Mouse (Mus musculus) urinary bladder, postnatal 14 days (tissue): Measurements from ENCODE around the gene Zfp146.
A peak's percentile ranks its signal among the peaks of the same experiment; 100 is the strongest.
"Not testable (repeated sequence)": the region's sequence is repeated elsewhere in the genome, so short reads cannot be mapped to it uniquely, and the experiment has no call there.

ENCODE experiments used
- DNase-seq: peaks from one replicate; pipeline ENCODE4 v3.0.0; 2021; ENCODE audit warnings: low spot score

Gene Zfp146

DNA sequence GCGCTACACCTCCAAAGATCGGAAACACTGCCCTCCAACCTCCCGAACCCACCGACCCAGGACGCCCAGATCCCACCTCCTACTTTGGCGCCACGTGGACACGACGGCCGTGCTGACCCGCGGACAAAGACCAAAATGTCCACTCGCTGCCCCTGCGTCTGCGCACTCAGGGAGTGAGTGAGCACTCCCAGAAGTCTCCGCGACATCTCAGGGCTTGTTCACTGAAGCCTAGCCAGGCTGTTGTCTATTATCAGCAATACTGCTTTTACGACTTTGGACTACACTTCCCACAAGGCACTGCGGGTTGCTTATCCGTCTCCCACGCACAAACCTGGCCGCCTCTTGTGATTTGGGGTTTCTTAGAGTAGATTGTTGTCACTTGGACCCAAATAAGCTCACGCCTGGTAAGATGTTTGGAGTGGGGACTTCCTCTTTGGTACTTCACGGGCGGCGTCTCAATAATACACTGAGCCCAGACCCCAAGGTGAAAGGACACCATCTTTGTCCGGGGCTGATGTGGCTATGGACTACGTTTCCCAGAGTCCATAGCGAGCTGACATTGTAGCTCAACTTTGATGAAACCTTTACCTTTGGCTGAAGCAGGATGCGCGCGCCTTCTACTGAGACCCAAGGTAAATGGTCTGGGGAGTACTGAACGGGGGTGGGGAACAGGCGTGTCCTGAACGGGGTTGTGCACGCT, at the start of gene Zfp146:
TSS of gene Zfp146 (minus strand) at position 168 of the 700 bp plus-strand sequence.
- peak; percentile 92 for DNase-seq

GRCm38 (mm10) chr7:30217277-30217676, 47.7 kb upstream of the Zfp146 start:
- no peak for DNase-seq

GRCm38 (mm10) chr7:30216723-30217151, 47.2 kb upstream of the Zfp146 start:
- peak; percentile 78 for DNase-seq

- no peak for DNase-seq
Observed at GRCm38 (mm10) chr7:30215875-30216274, 46.3 kb upstream of the Zfp146 start.

DNA sequence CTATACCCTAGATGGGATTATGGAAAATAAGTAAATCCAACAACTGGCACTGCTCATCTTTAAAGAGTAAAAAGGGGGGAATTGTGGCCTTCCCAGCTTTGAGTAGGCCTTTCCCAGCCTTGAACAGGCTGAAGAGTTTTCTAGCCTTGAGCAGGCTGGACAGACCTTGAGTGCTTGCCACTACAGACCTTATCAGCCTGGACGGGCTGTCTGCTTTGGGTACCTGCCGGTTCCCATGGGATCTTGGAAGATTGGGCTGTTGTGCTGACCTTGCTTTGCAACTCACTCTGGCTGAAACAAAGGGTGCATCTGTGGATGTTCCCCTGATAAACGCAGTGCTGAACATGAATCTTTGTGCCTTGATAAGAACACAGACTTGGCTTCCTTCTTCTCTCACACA, 44.3 kb upstream of the Zfp146 start:
- DNase-seq, result no peak

DNA sequence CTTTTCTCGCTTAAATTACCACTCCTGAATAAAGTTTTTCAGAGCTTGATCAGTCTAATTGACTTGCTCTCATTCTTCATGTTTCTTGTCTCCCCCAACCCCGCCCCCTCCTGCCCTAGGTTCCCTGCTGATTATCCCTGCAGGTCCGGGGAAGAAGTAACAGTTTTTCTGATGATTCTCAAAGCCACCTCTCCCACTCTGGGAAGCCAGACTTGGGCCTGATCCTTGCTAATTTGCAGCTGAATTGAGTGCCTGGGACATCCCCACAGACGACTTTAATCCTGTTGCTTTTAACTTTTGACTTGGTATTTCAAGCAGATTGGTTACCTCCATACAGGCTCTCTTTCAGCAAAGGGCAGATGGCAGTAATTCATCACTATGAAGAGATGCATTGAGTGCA, 41.5 kb upstream of the Zfp146 start:
- DNase-seq, result no peak

DNA sequence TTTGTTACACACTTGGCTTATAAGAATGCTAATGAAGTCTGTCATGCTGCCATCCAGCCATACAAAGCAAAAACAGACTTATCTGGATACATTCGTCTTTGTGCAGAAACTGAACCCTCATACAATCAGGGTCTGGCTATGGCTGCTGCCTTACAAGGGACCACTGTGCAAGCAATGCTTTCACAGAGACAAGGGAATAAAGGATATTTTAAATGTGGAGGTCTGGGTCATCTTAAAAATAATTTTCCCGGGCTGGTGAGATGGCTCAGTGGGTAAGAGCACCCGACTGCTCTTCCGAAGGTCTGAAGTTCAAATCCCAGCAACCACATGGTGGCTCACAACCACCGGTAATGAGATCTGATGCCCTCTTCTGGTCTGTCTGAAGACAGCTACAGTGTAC, 36.8 kb upstream of the Zfp146 start:
- DNase-seq, result not testable (repeated sequence)

GRCm38 (mm10) chr7:30205383-30205782, 35.8 kb upstream of the Zfp146 start:
- peak; percentile 77 for DNase-seq

DNA sequence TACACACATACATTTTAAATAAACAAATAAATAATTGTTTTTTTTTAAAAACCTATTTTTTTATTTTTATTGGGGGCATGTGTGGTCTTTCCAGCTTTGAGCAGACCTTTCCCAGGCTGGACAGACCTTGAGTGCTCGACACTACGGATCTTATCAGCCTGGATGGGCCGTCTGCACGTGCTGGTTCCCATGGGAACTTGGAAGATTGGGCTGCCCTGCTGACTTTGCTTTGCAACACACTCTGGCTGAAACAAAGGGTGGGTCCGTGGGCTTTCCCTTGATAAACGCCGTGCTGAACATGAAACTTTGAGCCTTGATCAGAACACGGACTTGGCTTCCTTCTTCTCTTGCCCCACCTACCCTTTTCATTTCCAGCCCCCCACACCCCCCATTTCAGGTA, 34.8 kb upstream of the Zfp146 start:
- DNase-seq, result no peak

DNA sequence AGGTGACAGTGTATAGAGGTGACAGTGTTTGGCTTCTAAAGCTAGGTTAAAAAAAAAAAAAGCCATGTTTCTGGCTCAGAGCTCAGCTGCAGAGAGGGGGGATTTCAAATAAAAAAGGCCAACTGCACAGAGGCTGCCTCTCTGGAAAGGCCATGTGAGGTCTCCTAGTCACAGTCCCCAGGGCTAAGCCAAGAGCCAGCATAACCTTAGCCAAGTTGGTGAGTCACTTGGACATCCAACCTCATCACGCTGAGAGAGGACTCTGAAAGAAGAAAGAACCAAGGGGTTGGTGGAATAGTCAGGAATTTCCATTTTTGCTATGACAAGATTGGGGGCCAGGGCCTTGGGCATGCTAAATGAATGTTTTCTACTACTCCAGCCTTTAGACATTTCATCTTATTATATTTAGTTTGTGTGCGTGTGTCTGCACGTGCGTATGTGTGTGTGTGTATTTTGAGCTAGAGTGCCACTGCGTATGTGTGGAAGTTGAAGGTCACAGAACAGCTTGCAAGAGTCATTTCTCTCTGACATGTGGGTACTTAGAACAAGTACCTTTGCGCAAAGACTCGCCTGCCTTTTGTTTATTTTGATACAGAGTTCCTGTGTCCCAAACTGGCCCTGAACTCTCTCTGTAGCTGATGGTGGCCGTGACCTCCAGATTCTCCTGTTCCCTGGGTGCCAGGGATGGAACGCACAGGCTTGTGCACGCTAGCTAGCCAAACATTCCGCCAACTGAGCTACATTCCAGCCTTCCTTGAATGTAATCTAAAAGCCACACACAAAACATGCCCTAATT, 33.5 kb upstream of the Zfp146 start:
- DNase-seq, result no peak

DNA sequence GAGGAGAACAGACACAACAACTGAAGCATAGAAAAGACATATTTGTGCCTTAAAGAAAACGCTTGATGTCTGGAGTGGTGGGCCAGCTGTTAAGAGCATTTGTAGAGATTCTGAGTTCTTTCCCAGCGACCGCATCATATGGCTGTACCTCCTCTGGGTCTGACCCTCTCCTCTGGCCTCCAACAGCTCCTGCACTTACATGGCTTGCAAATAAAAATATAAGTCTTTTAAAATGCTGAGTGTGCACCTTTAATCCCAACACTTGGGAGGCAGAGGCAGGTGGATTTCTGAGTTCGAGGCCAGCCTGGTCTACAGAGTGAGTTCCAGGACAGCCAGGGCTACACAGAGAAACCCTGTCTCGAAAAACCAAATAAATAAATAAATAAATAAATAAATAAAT, 31.1 kb upstream of the Zfp146 start:
- DNase-seq, result not testable (repeated sequence)

GRCm38 (mm10) chr7:30200200-30200599, 30.6 kb upstream of the Zfp146 start:
- no peak for DNase-seq

GRCm38 (mm10) chr7:30199498-30200139, 30.1 kb upstream of the Zfp146 start:
- DNase-seq, result no peak

- DNase-seq, result peak; percentile 65
Observed at GRCm38 (mm10) chr7:30198481-30198971, 29.0 kb upstream of the Zfp146 start, which contains the start of gene Capns1. Gene Capns1 (minus strand): TSS chr7:30198811.

DNA sequence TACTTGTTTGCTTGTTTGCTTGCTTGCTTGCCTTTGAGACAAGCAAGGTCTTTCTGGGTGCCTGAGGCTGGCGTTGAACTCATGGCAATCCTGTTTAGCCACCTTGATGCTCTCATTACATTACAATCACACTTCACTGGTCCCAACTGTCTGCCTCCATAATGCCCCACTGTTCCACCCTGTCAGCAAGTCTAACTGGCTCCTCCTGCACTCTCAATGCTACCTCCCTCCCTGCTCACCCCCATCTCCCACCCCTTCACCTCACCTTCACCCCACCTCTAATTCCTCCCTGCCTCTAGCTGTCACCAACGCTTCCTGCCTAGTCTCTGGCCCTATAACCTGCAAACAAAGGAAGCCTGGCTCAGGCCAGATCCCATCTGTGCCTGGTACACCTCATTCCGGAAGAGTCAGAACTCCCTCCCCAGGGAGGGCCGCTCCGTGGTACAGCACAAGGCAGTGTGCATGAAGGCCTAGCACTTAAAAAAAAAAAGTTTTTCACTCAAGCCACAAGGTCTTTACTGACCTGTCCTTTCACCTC, 28.1 kb upstream of the Zfp146 start:
- no peak for DNase-seq

DNA sequence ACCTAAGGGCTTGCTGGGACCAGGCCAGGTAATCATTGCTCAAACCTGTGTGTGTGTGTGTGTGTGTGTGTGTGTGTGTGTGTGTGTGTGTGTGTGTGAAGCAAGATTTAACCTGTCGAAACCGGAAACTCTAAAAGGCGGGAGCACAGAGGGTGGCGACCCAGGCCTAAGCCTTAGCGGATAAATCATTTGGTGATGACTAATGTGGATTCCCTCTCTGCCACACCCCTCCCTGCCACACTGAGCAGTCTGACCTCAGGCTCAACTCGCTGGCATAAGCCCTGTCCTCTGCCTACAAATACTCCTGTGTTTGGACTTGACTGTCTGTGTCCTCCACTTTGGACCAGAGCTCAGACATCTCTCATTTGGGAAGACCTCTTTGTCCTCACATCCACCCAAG, 26.6 kb upstream of the Zfp146 start:
- peak; percentile 71 for DNase-seq

DNA sequence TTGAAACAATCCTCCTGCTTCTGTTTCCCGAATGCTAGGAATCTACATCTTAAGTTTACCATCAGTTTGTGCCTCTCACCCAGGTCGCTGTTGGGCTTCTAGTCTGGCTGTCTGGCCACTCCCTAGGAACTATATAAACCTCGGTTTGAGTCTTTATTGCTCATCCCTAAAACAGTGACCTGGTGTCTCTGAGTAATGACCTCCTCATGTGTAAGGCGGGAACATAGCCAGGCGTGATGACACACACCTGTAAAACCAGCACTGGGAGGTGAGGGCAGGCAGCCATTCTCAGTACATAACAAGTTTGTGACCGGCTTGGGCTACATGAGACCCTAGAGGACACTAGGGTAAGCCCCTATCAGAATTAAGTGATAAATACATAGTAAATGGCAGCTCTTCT, 25.9 kb upstream of the Zfp146 start:
- DNase-seq, result no peak

GRCm38 (mm10) chr7:30194884-30195283, 25.3 kb upstream of the Zfp146 start:
- DNase-seq, result peak; percentile 98

DNA sequence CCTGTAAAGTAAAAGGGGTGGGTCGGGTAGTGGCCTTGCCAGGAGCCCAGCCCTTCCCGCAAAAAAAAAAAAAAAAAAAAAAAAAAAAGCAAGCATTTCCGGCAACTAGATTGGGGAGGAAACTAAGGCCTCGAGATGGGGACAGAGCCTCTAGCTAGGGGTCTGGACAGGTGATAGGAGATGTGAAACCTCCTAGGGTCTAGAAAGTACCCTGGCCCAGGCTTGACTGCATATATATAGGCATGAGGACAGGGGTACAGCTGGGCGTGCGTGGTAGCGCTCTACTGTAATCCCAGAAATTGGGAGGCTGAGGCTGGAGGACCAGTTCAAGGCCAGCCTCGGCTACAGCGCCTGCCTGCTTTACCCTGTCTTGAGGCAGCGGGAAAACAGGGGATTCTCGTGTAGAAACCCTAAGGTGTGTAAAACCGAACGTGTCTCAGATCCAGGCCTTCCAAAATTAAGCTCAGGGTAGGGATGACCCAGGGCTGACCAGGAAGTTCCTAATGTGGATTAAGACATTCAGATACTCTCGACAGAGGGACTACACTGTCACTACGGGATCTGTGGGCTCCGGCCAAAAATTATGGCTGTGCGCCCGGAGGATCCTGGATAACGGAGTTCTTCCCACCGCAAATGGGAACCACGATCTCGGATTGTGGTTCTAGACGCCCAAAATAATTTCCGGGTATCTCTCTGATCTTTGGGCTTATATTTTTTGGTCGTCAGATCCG, 24.7 kb upstream of the Zfp146 start:
- DNase-seq, result peak; percentile 40

- peak; percentile 84 for DNase-seq
Observed at GRCm38 (mm10) chr7:30193581-30194100, 24.1 kb upstream of the Zfp146 start.

- DNase-seq, result no peak
Observed at GRCm38 (mm10) chr7:30193013-30193412, 23.5 kb upstream of the Zfp146 start.
